22 mouse cellular contexts compared by ENCODE assay signal in the genomic region with DNA sequence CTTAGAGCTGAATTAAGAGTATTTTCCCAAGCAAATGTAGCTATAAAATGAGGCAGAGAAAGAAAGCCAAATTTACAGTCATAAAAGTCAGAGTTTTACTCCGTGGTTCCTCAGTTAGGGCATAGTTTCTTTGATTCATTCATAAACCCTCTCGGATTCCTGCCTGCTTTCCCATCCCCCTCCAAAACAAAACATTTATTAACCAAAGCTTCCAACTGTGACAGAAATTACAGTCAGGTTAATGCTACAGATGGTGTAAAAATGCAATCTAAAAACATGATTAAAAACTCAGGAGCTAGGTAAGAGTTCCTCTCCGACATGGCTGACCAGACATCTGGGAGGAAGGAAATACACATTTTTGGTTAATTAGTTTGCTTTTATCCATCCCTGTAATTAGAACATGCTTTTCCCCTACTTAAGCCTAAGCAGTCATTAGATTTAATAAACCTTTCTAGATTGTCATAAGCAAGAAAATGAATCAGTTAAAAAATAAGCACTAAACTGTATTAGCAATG.
DNase-seq lines count a peak whose midpoint lies in the region; ATAC-seq and TF ChIP-seq lines count a peak whose summit lies in the region.
"Had no signal": no experiment of that assay in that cellular context is flagged by ENCODE, and none has a peak within 500 bp of the region (broad histone marks: within the 10 kb centered on the region; RNA-seq: fewer than 3 reads in every experiment).

No protein-coding gene starts in this region.

- H3K4me3 ChIP-seq in forebrain, embryonic 14.5 days (ENCODE audit: low read depth, low read length): no peak overlapping the region
- H3K4me3 ChIP-seq in forebrain, embryonic 10.5 days: no peak overlapping the region
- H3K4me3 ChIP-seq: embryonic facial prominence, embryonic 10.5 days; heart, embryonic 10.5 days; hindbrain, embryonic 15.5 days had no signal

- H3K4me2 ChIP-seq in forebrain, embryonic 14.5 days (ENCODE audit: low read length): no peak overlapping the region
- H3K4me2 ChIP-seq: hindbrain, embryonic 15.5 days had no signal

- 33% methylated on average over 3 of the region's 3 CpGs for WGBS in forebrain, embryonic 14.5 days
- 80% methylated on average over 3 of the region's 3 CpGs for WGBS in forebrain, embryonic 10.5 days

- no peak overlapping the region for H3K27ac ChIP-seq in forebrain, embryonic 14.5 days (ENCODE audit: low read depth, low read length)
- no peak overlapping the region for H3K27ac ChIP-seq in forebrain, embryonic 10.5 days
- H3K27ac ChIP-seq: embryonic facial prominence, embryonic 10.5 days; heart, embryonic 10.5 days; hindbrain, embryonic 15.5 days had no signal

- TF ChIP-seq POLR2A in brain, embryonic 14.5 days (IDR thresholded peaks at IDR 0.05; ENCODE audit: borderline replicate concordance, extremely low read depth, insufficient read depth, insufficient read length, poor library complexity, severe bottlenecking): no peak

- no peaks in the 10 kb centered on the region for H3K27me3 ChIP-seq in forebrain, embryonic 14.5 days (replicated peaks; ENCODE audit: control insufficient read depth, insufficient read depth, low read length)
- no peaks in the 10 kb centered on the region for H3K27me3 ChIP-seq in forebrain, embryonic 10.5 days (ENCODE audit: poor library complexity, severe bottlenecking)
- H3K27me3 ChIP-seq: hindbrain, embryonic 15.5 days had no signal

- TF ChIP-seq CTCF in brain, embryonic 14.5 days (IDR thresholded peaks at IDR 0.05; ENCODE audit: borderline replicate concordance, extremely low read depth, insufficient read depth, insufficient read length): no peak

- H3K36me3 ChIP-seq in forebrain, embryonic 14.5 days (ENCODE audit: control insufficient read depth, insufficient read depth, low read length): no peaks in the 10 kb centered on the region
- H3K36me3 ChIP-seq in forebrain, embryonic 10.5 days (replicated peaks): no peaks in the 10 kb centered on the region
- H3K36me3 ChIP-seq: embryonic facial prominence, embryonic 10.5 days; heart, embryonic 10.5 days; hindbrain, embryonic 15.5 days had no signal

- no peak for ATAC-seq in forebrain, embryonic 14.5 days
- ATAC-seq: CD4-positive, CD25-positive, alpha-beta regulatory T cell, adult 4 months; forebrain, embryonic 16.5 days had no signal

- H3K9me3 ChIP-seq in forebrain, embryonic 14.5 days (replicated peaks; ENCODE audit: control insufficient read depth, low read length): no peaks in the 10 kb centered on the region
- no peaks in the 10 kb centered on the region for H3K9me3 ChIP-seq in forebrain, embryonic 10.5 days
- H3K9me3 ChIP-seq: embryonic facial prominence, embryonic 10.5 days; G1E; heart, embryonic 10.5 days; hindbrain, embryonic 15.5 days had no signal

- H3K9ac ChIP-seq in forebrain, embryonic 14.5 days (ENCODE audit: low read length): no peak overlapping the region
- H3K9ac ChIP-seq: hindbrain, embryonic 15.5 days had no signal

- H3K4me1 ChIP-seq in forebrain, embryonic 14.5 days (ENCODE audit: control insufficient read depth, insufficient read depth, low read length): no peaks in the 10 kb centered on the region; the same call in 1 of the 2 replicates
- peaks cover 24% of the 10 kb centered on the region for H3K4me1 ChIP-seq in forebrain, embryonic 10.5 days

- DNase-seq in forebrain, embryonic 14.5 days (ENCODE audit: low spot score): peak; percentile 39
- no peak for DNase-seq in forebrain, embryonic 10.5 days (ENCODE audit: extremely low spot score, low spot score)
- peak; percentile 13 to 15 for DNase-seq in kidney, adult 8-10 months
- no peak for DNase-seq in kidney, postnatal 4 days
- DNase-seq in kidney, postnatal 14 days: peak; percentile 23
- DNase-seq in kidney, adult 18-20 months: no peak
- peak; percentile 52 for DNase-seq in brain, embryonic 14.5 days (ENCODE audit: low read depth)
- DNase-seq in layer of hippocampus, postnatal 14 days (ENCODE audit: low spot score in 2 of 2): no peak
- DNase-seq: adrenal gland, adult 2 months; adrenal gland, postnatal 25 days; B cell, adult 2 months; cerebellum, adult 2 months; cerebellum, postnatal 10 days; gastrocnemius, postnatal 10 days; heart, adult 18-20 months; heart, postnatal 14 days had no signal

Comparison
In these comparisons a context has a peak if more than half of its experiments do, and no peak if none do; other contexts are left out.
1. DNase-seq: peak in forebrain, embryonic 14.5 days (single experiment), kidney, adult 8-10 months (2 of 2), kidney, postnatal 14 days (single experiment) and brain, embryonic 14.5 days (single experiment); none in forebrain, embryonic 10.5 days (single experiment), kidney, postnatal 4 days (0 of 2), kidney, adult 18-20 months (single experiment) and layer of hippocampus, postnatal 14 days (0 of 2).